Mouse (Mus musculus) liver, embryonic 13.5 days (tissue): ENCODE measurements at regions not wholly inside any gene's neighbourhood (a gene's known extent, or its start where the extent isn't known, plus 50 kb on each side); places are given as distances from the start of the nearest gene placed in this dataset.

Source experiments
- ATAC-seq: fragments of 200-750 bp; cut with Nextera tagmentation; 2 replicates; pipeline ENCODE4 v1.8.0; 2017; ENCODE audit warnings: low read depth, mild to moderate bottlenecking, moderate number of reproducible peaks, moderate library complexity
- DNase-seq: peaks from one replicate; pipeline ENCODE4 v3.0.0; 2022
- H3K27ac ChIP-seq: fragments of 300-500 bp; sonication (generic); 2 replicates; pipeline ENCODE4 v1.5.1; 2015; ENCODE audit warnings: moderate library complexity, mild to moderate bottlenecking, inconsistent platforms
- H3K27me3 ChIP-seq: fragments of 300-500 bp; sonication (generic); 2 replicates; pipeline ENCODE4 v1.6.1; 2015; ENCODE audit warnings: mild to moderate bottlenecking, inconsistent platforms
- H3K36me3 ChIP-seq: fragments of 300-500 bp; sonication (generic); 2 replicates; pipeline ENCODE4 v1.6.1; 2015; ENCODE audit warnings: mild to moderate bottlenecking, inconsistent platforms
- H3K4me1 ChIP-seq: fragments of 300-500 bp; sonication (generic); replicated peaks from 2 replicates; pipeline ENCODE4 v1.6.1; 2015; ENCODE audit warnings: inconsistent platforms
- H3K4me2 ChIP-seq: fragments of 300-500 bp; sonication (generic); 2 replicates; pipeline ENCODE4 v1.6.1; 2015; ENCODE audit warnings: inconsistent platforms, mild to moderate bottlenecking, moderate library complexity
- H3K4me3 ChIP-seq: fragments of 300-500 bp; sonication (generic); replicated peaks from 2 replicates; pipeline ENCODE4 v1.5.1; 2015; ENCODE audit warnings: mild to moderate bottlenecking, inconsistent platforms
- H3K9ac ChIP-seq: fragments of 300-500 bp; sonication (generic); 2 replicates; pipeline ENCODE4 v1.6.1; 2015; ENCODE audit warnings: mild to moderate bottlenecking, inconsistent platforms
- H3K9me3 ChIP-seq: fragments of 300-500 bp; sonication (generic); replicated peaks from 2 replicates; pipeline ENCODE4 v1.6.1; 2016; ENCODE audit warnings: inconsistent platforms
- WGBS: fragments of 180-500 bp; shearing (Covaris S2); methylation state at CpG from one replicate; pipeline ENCODE4 v1.1.7; 2015; ENCODE audit not compliant: insufficient replicate concordance; 5-methylcytosine and 5-hydroxymethylcytosine counted together

- Histone ChIP-seq H3K36me3 (no peaks in the 10 kb centered on the region), H3K4me2 (no peak overlapping the region), H3K9ac (no peak overlapping the region), H3K4me1 (peaks cover 15% of the 10 kb centered on the region), H3K4me3 (no peak overlapping the region), H3K27ac (no peak overlapping the region), H3K27me3 (no peaks in the 10 kb centered on the region), H3K9me3 (no peaks in the 10 kb centered on the region)
- WGBS, result 41% methylated on average over 1 of the region's 1 CpGs
- DNase-seq, result no peak
- no peak for ATAC-seq
Observed at GRCm38 (mm10) chr2:147989616-147990015, 57.2 kb downstream of the Foxa2 start.

GRCm38 (mm10) chr2:147988586-147988985, 58.2 kb downstream of the Foxa2 start:
- no peak for DNase-seq

GRCm38 (mm10) chr2:147985261-147985575, 61.6 kb downstream of the Foxa2 start:
- no peak for ATAC-seq

More at GRCm38 (mm10) chr2:147988586-147988985, 58.2 kb downstream of the Foxa2 start:
- Histone ChIP-seq H3K4me2 (no peak overlapping the region), H3K27ac (no peak overlapping the region), H3K4me3 (no peak overlapping the region), H3K9me3 (no peaks in the 10 kb centered on the region), H3K4me1 (peaks cover 10% of the 10 kb centered on the region), H3K36me3 (no peaks in the 10 kb centered on the region), H3K9ac (no peak overlapping the region), H3K27me3 (no peaks in the 10 kb centered on the region)
- no peak for ATAC-seq

GRCm38 (mm10) chr2:147984547-147985260, 62.1 kb downstream of the Foxa2 start:
- H3K4me3 ChIP-seq, result no peak overlapping the region
- H3K9me3 ChIP-seq, result no peaks in the 10 kb centered on the region
- no peaks in the 10 kb centered on the region for H3K36me3 ChIP-seq
- H3K27me3 ChIP-seq, result no peaks in the 10 kb centered on the region
- H3K9ac ChIP-seq, result no peak overlapping the region
- WGBS, result 35% methylated on average over 12 of the region's 12 CpGs
- no peak overlapping the region for H3K27ac ChIP-seq
- peak; percentile 47 for ATAC-seq
- 0 out of 2 replicates have a peak, but pooled peaks cover 6% of the 10 kb centered on the region for H3K4me1 ChIP-seq
- DNase-seq, result no peak
- no peak overlapping the region for H3K4me2 ChIP-seq

More at GRCm38 (mm10) chr2:147985261-147985575, 61.6 kb downstream of the Foxa2 start:
- no peaks in the 10 kb centered on the region for H3K36me3 ChIP-seq
- H3K27me3 ChIP-seq, result no peaks in the 10 kb centered on the region
- no peak overlapping the region for H3K27ac ChIP-seq
- no peak overlapping the region for H3K4me2 ChIP-seq
- no peak overlapping the region for H3K9ac ChIP-seq
- no peaks in the 10 kb centered on the region for H3K9me3 ChIP-seq
- DNase-seq, result no peak
- H3K4me1 ChIP-seq, result 0 out of 2 replicates have a peak, but pooled peaks cover 6% of the 10 kb centered on the region
- H3K4me3 ChIP-seq, result no peak overlapping the region
- WGBS, result 41% methylated on average over 2 of the region's 2 CpGs

GRCm38 (mm10) chr2:147980929-147981479, 65.8 kb downstream of the Foxa2 start:
- no peaks in the 10 kb centered on the region for H3K9me3 ChIP-seq
- H3K27ac ChIP-seq, result no peak overlapping the region
- 63% methylated on average over 6 of the region's 6 CpGs for WGBS
- H3K27me3 ChIP-seq, result no peaks in the 10 kb centered on the region
- ATAC-seq, result no peak
- H3K4me2 ChIP-seq, result no peak overlapping the region
- no peak overlapping the region for H3K4me3 ChIP-seq
- DNase-seq, result no peak
- H3K9ac ChIP-seq, result no peak overlapping the region
- H3K36me3 ChIP-seq, result no peaks in the 10 kb centered on the region
- H3K4me1 ChIP-seq, result 0 out of 2 replicates have a peak, but pooled peaks cover 6% of the 10 kb centered on the region

GRCm38 (mm10) chr2:147980408-147980807, 66.4 kb downstream of the Foxa2 start:
- no peaks in the 10 kb centered on the region for H3K27me3 ChIP-seq
- ATAC-seq (peak; percentile 34), DNase-seq (no peak)
- H3K4me3 ChIP-seq, result no peak overlapping the region
- WGBS, result 75% methylated on average over 1 of the region's 1 CpGs
- 0 out of 2 replicates have a peak, but pooled peaks cover 6% of the 10 kb centered on the region for H3K4me1 ChIP-seq
- peak overlapping the region; percentile 39; the same call in 1 of the 2 replicates for H3K27ac ChIP-seq
- no peak overlapping the region for H3K9ac ChIP-seq
- H3K9me3 ChIP-seq, result no peaks in the 10 kb centered on the region
- no peaks in the 10 kb centered on the region for H3K36me3 ChIP-seq
- no peak overlapping the region for H3K4me2 ChIP-seq

GRCm38 (mm10) chr2:147979660-147980364, 67.0 kb downstream of the Foxa2 start:
- no peaks in the 10 kb centered on the region for H3K9me3 ChIP-seq
- no peak overlapping the region for H3K4me3 ChIP-seq
- H3K9ac ChIP-seq, result no peak overlapping the region
- H3K4me1 ChIP-seq, result 0 out of 2 replicates have a peak, but pooled peaks cover under 1% of the 10 kb centered on the region
- peak; percentile 49; the same call in 1 of the 2 replicates for ATAC-seq
- H3K27me3 ChIP-seq, result no peaks in the 10 kb centered on the region
- no peak overlapping the region for H3K4me2 ChIP-seq
- peak overlapping the region; percentile 47 for H3K27ac ChIP-seq
- no peaks in the 10 kb centered on the region for H3K36me3 ChIP-seq
- 58% methylated on average over 4 of the region's 4 CpGs for WGBS
- DNase-seq, result no peak

- H3K27ac ChIP-seq, result no peak overlapping the region
- ATAC-seq, result no peak
Observed at GRCm38 (mm10) chr2:147979001-147979400, 67.8 kb downstream of the Foxa2 start.

GRCm38 (mm10) chr2:147974776-147975175, 72.0 kb downstream of the Foxa2 start:
- Histone ChIP-seq H3K27ac (no peak overlapping the region), H3K27me3 (no peaks in the 10 kb centered on the region), H3K9me3 (no peaks in the 10 kb centered on the region), H3K4me3 (no peak overlapping the region), H3K36me3 (no peaks in the 10 kb centered on the region), H3K4me2 (no peak overlapping the region), H3K9ac (no peak overlapping the region), H3K4me1 (no peaks in the 10 kb centered on the region)
- ATAC-seq (no peak), DNase-seq (no peak)
- 29% methylated on average over 2 of the region's 2 CpGs for WGBS

More at GRCm38 (mm10) chr2:147979001-147979400, 67.8 kb downstream of the Foxa2 start:
- Histone ChIP-seq H3K36me3 (no peaks in the 10 kb centered on the region), H3K4me1 (no peaks in the 10 kb centered on the region), H3K27me3 (no peaks in the 10 kb centered on the region), H3K4me2 (no peak overlapping the region), H3K9me3 (no peaks in the 10 kb centered on the region), H3K4me3 (no peak overlapping the region), H3K9ac (no peak overlapping the region)
- WGBS, result 58% methylated on average over 1 of the region's 1 CpGs
- no peak for DNase-seq

- DNase-seq, result no peak
- no peak overlapping the region for H3K4me2 ChIP-seq
Observed at GRCm38 (mm10) chr2:147968671-147969070, 78.1 kb downstream of the Foxa2 start.

GRCm38 (mm10) chr2:147967829-147968529, 78.8 kb downstream of the Foxa2 start:
- Histone ChIP-seq H3K27ac (no peak overlapping the region), H3K4me3 (no peak overlapping the region), H3K27me3 (no peaks in the 10 kb centered on the region), H3K4me2 (no peak overlapping the region; the same call in 1 of the 2 replicates), H3K4me1 (peaks cover 6% of the 10 kb centered on the region; the same call in 1 of the 2 replicates), H3K9ac (no peak overlapping the region), H3K36me3 (no peaks in the 10 kb centered on the region), H3K9me3 (no peaks in the 10 kb centered on the region)
- 55% methylated on average over 9 of the region's 9 CpGs for WGBS
- ATAC-seq (no peak), DNase-seq (no peak)

More at GRCm38 (mm10) chr2:147968671-147969070, 78.1 kb downstream of the Foxa2 start:
- WGBS, result 52% methylated on average over 10 of the region's 10 CpGs
- Histone ChIP-seq H3K27ac (no peak overlapping the region; the same call in 1 of the 2 replicates), H3K27me3 (no peaks in the 10 kb centered on the region), H3K4me3 (no peak overlapping the region), H3K9me3 (no peaks in the 10 kb centered on the region), H3K36me3 (no peaks in the 10 kb centered on the region), H3K9ac (no peak overlapping the region), H3K4me1 (peaks cover 6% of the 10 kb centered on the region; the same call in 1 of the 2 replicates)
- peak; percentile 87 for ATAC-seq
